Mouse (Mus musculus): ENCODE results near the gene Tmem121. TPM values are rescaled to one million over a fixed set of nuclear protein-coding genes. Genes with fewer than 3 reads are reported as not detected.

Gene Tmem121
- 5.6 and 5.8 TPM in 2 replicates for polyA plus RNA-seq (2015; fragmentation: Nextera tagmentation; extraction: Ambion mirVana)

- WGBS = 2% methylated on average over 63 of the region's 63 CpGs
Observed at GRCm38 (mm10) chr12:113185442-113186291, at the start of gene Tmem121. Tmem121 (plus strand) TSS chr12:113185930.

GRCm38 (mm10) chr12:113136492-113137020, 49.2 kb upstream of the Tmem121 start:
- ATAC-seq = no peak
- Histone ChIP-seq H3K4me3 (ENCODE audit: low read length) (no peak overlapping the region), H3K4me1 (ENCODE audit: control insufficient read depth, insufficient read depth, low read length) (peaks cover 43% of the 10 kb centered on the region), H3K27ac (ENCODE audit: low read length) (no peak overlapping the region), H3K27me3 (replicated peaks; ENCODE audit: control insufficient read depth, insufficient read depth, low read length) (peaks cover 10% of the 10 kb centered on the region; the same call in 1 of the 2 replicates), H3K9ac (ENCODE audit: low read depth, low read length) (no peak overlapping the region), H3K36me3 (ENCODE audit: control insufficient read depth, insufficient read depth, low read length) (peaks cover 45% of the 10 kb centered on the region), H3K9me3 (ENCODE audit: control insufficient read depth, low read length) (no peaks in the 10 kb centered on the region), H3K4me2 (ENCODE audit: low read depth, low read length) (no peak overlapping the region)
- WGBS = 72% methylated on average over 17 of the region's 17 CpGs

More at GRCm38 (mm10) chr12:113185442-113186291, at the start of gene Tmem121:
- H3K4me2 ChIP-seq (ENCODE audit: low read depth, low read length) = peak within 1 kb of the TSS; percentile 88
- H3K4me1 ChIP-seq (ENCODE audit: control insufficient read depth, insufficient read depth, low read length) = peaks cover 25% of the 10 kb centered on the region
- H3K36me3 ChIP-seq (ENCODE audit: control insufficient read depth, insufficient read depth, low read length) = no peaks in the 10 kb centered on the region
- peak within 1 kb of the TSS; percentile 61 for H3K4me3 ChIP-seq (ENCODE audit: low read length)
- no peak within 1 kb of the TSS for H3K27ac ChIP-seq (ENCODE audit: low read length)
- H3K9me3 ChIP-seq (ENCODE audit: control insufficient read depth, low read length) = no peaks in the 10 kb centered on the region
- peak within 1 kb of the TSS; percentile 71 for H3K9ac ChIP-seq (ENCODE audit: low read depth, low read length)
- ATAC-seq = peak; percentile 41; the same call in 1 of the 2 replicates
- peaks cover 18% of the 10 kb centered on the region for H3K27me3 ChIP-seq (replicated peaks; ENCODE audit: control insufficient read depth, insufficient read depth, low read length)

GRCm38 (mm10) chr12:113137260-113138213, 48.2 kb upstream of the Tmem121 start:
- H3K4me3 ChIP-seq (ENCODE audit: low read length) = no peak overlapping the region
- peaks cover 41% of the 10 kb centered on the region for H3K36me3 ChIP-seq (ENCODE audit: control insufficient read depth, insufficient read depth, low read length)
- H3K27ac ChIP-seq (ENCODE audit: low read length) = no peak overlapping the region
- H3K9me3 ChIP-seq (ENCODE audit: control insufficient read depth, low read length) = no peaks in the 10 kb centered on the region
- no peak overlapping the region for H3K9ac ChIP-seq (ENCODE audit: low read depth, low read length)
- no peak for ATAC-seq
- H3K27me3 ChIP-seq (replicated peaks; ENCODE audit: control insufficient read depth, insufficient read depth, low read length) = peaks cover 18% of the 10 kb centered on the region
- WGBS = 87% methylated on average over 18 of the region's 18 CpGs
- H3K4me2 ChIP-seq (ENCODE audit: low read depth, low read length) = no peak overlapping the region
- H3K4me1 ChIP-seq (ENCODE audit: control insufficient read depth, insufficient read depth, low read length) = peaks cover 48% of the 10 kb centered on the region

GRCm38 (mm10) chr12:113138291-113138690, 47.4 kb upstream of the Tmem121 start:
- no peak overlapping the region for H3K4me2 ChIP-seq (ENCODE audit: low read depth, low read length)
- peaks cover 36% of the 10 kb centered on the region for H3K36me3 ChIP-seq (ENCODE audit: control insufficient read depth, insufficient read depth, low read length)
- H3K27me3 ChIP-seq (replicated peaks; ENCODE audit: control insufficient read depth, insufficient read depth, low read length) = peaks cover 21% of the 10 kb centered on the region
- 74% methylated on average over 6 of the region's 6 CpGs for WGBS
- no peak for ATAC-seq
- no peak overlapping the region for H3K27ac ChIP-seq (ENCODE audit: low read length)
- H3K9me3 ChIP-seq (ENCODE audit: control insufficient read depth, low read length) = no peaks in the 10 kb centered on the region
- peaks cover 49% of the 10 kb centered on the region for H3K4me1 ChIP-seq (ENCODE audit: control insufficient read depth, insufficient read depth, low read length)
- no peak overlapping the region for H3K4me3 ChIP-seq (ENCODE audit: low read length)
- no peak overlapping the region for H3K9ac ChIP-seq (ENCODE audit: low read depth, low read length)

- Histone ChIP-seq H3K4me3 (ENCODE audit: low read length) (peak overlapping the region; percentile 63), H3K4me2 (ENCODE audit: low read depth, low read length) (peak overlapping the region; percentile 94), H3K9ac (ENCODE audit: low read depth, low read length) (0 out of 2 replicates have a peak overlapping the region, but pooled peaks have one; percentile 66), H3K27me3 (replicated peaks; ENCODE audit: control insufficient read depth, insufficient read depth, low read length) (peaks cover 21% of the 10 kb centered on the region), H3K4me1 (ENCODE audit: control insufficient read depth, insufficient read depth, low read length) (peaks cover 45% of the 10 kb centered on the region), H3K36me3 (ENCODE audit: control insufficient read depth, insufficient read depth, low read length) (peaks cover 32% of the 10 kb centered on the region), H3K27ac (ENCODE audit: low read length) (0 out of 2 replicates have a peak overlapping the region, but pooled peaks have one; percentile 16), H3K9me3 (ENCODE audit: control insufficient read depth, low read length) (no peaks in the 10 kb centered on the region)
- 42% methylated on average over 11 of the region's 11 CpGs for WGBS
- ATAC-seq = no peak
Observed at GRCm38 (mm10) chr12:113138901-113139864, 46.5 kb upstream of the Tmem121 start.

- H3K9ac ChIP-seq (ENCODE audit: low read depth, low read length) = peak within 1 kb of the TSS; percentile 66
- H3K4me1 ChIP-seq (ENCODE audit: control insufficient read depth, insufficient read depth, low read length) = peaks cover 45% of the 10 kb centered on the region
- peak within 1 kb of the TSS; percentile 63 for H3K4me3 ChIP-seq (ENCODE audit: low read length)
- under 1% methylated on average over 68 of the region's 68 CpGs for WGBS
- H3K27me3 ChIP-seq (replicated peaks; ENCODE audit: control insufficient read depth, insufficient read depth, low read length) = peaks cover 21% of the 10 kb centered on the region
- peak within 1 kb of the TSS; percentile 94 for H3K4me2 ChIP-seq (ENCODE audit: low read depth, low read length)
- peak within 1 kb of the TSS; percentile 54 for H3K27ac ChIP-seq (ENCODE audit: low read length)
- H3K36me3 ChIP-seq (ENCODE audit: control insufficient read depth, insufficient read depth, low read length) = peaks cover 25% of the 10 kb centered on the region
- H3K9me3 ChIP-seq (ENCODE audit: control insufficient read depth, low read length) = no peaks in the 10 kb centered on the region
- peak; percentile 89 for ATAC-seq
Observed at GRCm38 (mm10) chr12:113139908-113140615, 45.7 kb upstream of the Tmem121 start, which contains the start of gene Crip2. Crip2 (plus strand) TSS chr12:113140236.

GRCm38 (mm10) chr12:113140616-113141411, 44.9 kb upstream of the Tmem121 start:
- peak; percentile 7 for ATAC-seq
- H3K4me2 ChIP-seq (ENCODE audit: low read depth, low read length) = peak overlapping the region; percentile 94
- peaks cover 21% of the 10 kb centered on the region for H3K27me3 ChIP-seq (replicated peaks; ENCODE audit: control insufficient read depth, insufficient read depth, low read length)
- 3% methylated on average over 49 of the region's 49 CpGs for WGBS
- H3K4me1 ChIP-seq (ENCODE audit: control insufficient read depth, insufficient read depth, low read length) = peaks cover 46% of the 10 kb centered on the region
- no peaks in the 10 kb centered on the region for H3K9me3 ChIP-seq (ENCODE audit: control insufficient read depth, low read length)
- H3K9ac ChIP-seq (ENCODE audit: low read depth, low read length) = peak overlapping the region; percentile 66
- peaks cover 18% of the 10 kb centered on the region for H3K36me3 ChIP-seq (ENCODE audit: control insufficient read depth, insufficient read depth, low read length)
- H3K4me3 ChIP-seq (ENCODE audit: low read length) = peak overlapping the region; percentile 63
- peak overlapping the region; percentile 54 for H3K27ac ChIP-seq (ENCODE audit: low read length)

All from intestine, embryonic 16.5 days (tissue).